Mouse (Mus musculus) heart, adult 2 months (tissue): ENCODE data around the gene Znrd1as.

Experiments
- CTCF ChIP-seq: fragments of 200-600 bp; IDR thresholded peaks from 2 replicates; pipeline ENCODE4 v1.8.1; 2022; ENCODE audit warnings: antibody characterized with exemption, mild to moderate bottlenecking, moderate library complexity
- POLR2A ChIP-seq: fragments of 200-500 bp; IDR thresholded peaks from 2 replicates; pipeline ENCODE4 v1.6.1; 2011; ENCODE audit warnings: mild to moderate bottlenecking, low read depth, low read length, control low read depth; ENCODE audit not compliant: insufficient read depth

- TF ChIP-seq POLR2A: 0 out of 2 replicates have a peak, but pooled peaks have one; percentile 7
- no peak for TF ChIP-seq CTCF
These were observed 10.1 kb upstream of the Znrd1as start for GRCm38 (mm10) chr17:36948286-36948685.
